15 mouse cellular contexts compared by ENCODE assay signal in the genomic region with DNA sequence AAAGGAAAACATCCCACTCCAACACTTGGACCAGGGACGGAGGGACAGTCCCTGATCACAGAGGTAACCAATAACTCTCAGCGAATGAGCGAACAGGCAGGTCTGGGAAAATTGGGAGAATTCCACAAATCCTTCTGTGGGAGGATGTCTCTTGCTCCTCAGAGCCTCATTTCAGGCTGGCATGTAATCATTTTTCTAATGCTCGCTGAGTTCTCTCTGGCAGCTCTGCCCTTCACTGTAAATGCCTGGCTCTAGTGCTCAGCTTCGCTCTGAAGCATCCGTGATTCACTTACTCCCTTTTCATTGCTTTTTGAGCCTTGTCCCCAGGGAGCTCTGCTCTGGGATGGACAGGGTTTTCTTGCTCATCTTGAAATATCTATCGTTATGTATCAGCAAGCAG.
DNase-seq lines count a peak whose midpoint lies in the region.
"Had no signal": no experiment of that assay in that cellular context is flagged by ENCODE, and none has a peak within 500 bp of the region (broad histone marks: within the 10 kb centered on the region; RNA-seq: fewer than 3 reads in every experiment).

No protein-coding gene starts in this region.

- DNase-seq in heart, adult 11 months, result peak; percentile 48
- DNase-seq in heart, adult 9 months (ENCODE audit: low spot score in 2 of 2), result no peak
- DNase-seq in layer of hippocampus, adult 9-11 months, result peak; percentile 14
- no peak for DNase-seq in layer of hippocampus, adult 9-10 months (ENCODE audit: low spot score)
- peak; percentile 59 for DNase-seq in brain, adult 2 months (ENCODE audit: low read depth, low spot score)
- DNase-seq in layer of hippocampus, postnatal 14 days (ENCODE audit: low spot score in 2 of 2), result peak; percentile 7 to 12
- no peak for DNase-seq in left cerebral cortex, adult 11 months (ENCODE audit: low spot score)
- DNase-seq: adrenal gland, adult 8-10 months; cerebellum, adult 9-10 months; gastrocnemius, postnatal 10 days; heart, postnatal 10 days; kidney, adult 2 months; lung, adult 18-20 months; lung, postnatal 10 days; right cerebral cortex, postnatal 14 days had no signal

Comparison
In these comparisons a context has a peak if more than half of its experiments do, and no peak if none do; other contexts are left out.
1. DNase-seq: peak in heart, adult 11 months (single experiment), layer of hippocampus, adult 9-11 months (single experiment), brain, adult 2 months (single experiment) and layer of hippocampus, postnatal 14 days (2 of 2); none in heart, adult 9 months (0 of 2), layer of hippocampus, adult 9-10 months (single experiment) and left cerebral cortex, adult 11 months (single experiment).